Mouse (Mus musculus) adrenal gland, adult 18-20 months (tissue): ENCODE data around the gene Hspa5. TPM values are rescaled to one million over a fixed set of nuclear protein-coding genes. Genes with fewer than 3 reads are reported as not detected.
"Not testable (repeated sequence)": the region's sequence is repeated elsewhere in the genome, so short reads cannot be mapped to it uniquely, and the experiment has no call there.

Experiments
- DNase-seq, 2 experiments: peaks; one replicate each; pipeline ENCODE4 v3.0.0; 2021 to 2022; ENCODE audit warnings: low spot score in 2 of 2
- total RNA-seq, 2 experiments: library from RNA; stranded (reverse); gene quantifications; 1 replicate in 1 of 2; 2 replicates in 1 of 2; pipeline ENCODE4 v1.2.3; 2021

Gene Hspa5
- total RNA-seq, 2 experiments from 2014 or later = 686 to 689 TPM

DNA sequence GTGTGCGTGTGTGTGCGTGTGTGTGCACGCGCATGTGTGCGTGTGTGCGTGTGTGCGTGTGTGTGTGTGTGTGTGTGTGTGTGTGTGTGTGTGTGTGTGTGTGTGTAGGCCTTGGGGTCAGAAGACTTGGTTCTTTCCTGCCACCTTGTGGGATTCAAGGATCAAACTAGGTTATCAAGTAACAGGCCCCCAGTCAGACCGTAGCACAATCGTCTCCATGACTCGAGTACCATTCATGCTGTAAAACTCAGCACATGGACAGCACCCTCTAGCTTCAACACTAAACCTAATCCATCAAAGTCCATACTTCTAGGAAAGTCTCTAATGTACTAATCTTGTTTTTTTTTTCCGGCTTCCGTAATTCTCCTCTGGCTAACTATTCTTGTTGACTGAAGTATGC is 7.0 kb upstream of the Hspa5 start:
- DNase-seq = no peak

GRCm38 (mm10) chr2:34770049-34770448 is 1.7 kb upstream of the Hspa5 start:
- DNase-seq = no peak

DNA sequence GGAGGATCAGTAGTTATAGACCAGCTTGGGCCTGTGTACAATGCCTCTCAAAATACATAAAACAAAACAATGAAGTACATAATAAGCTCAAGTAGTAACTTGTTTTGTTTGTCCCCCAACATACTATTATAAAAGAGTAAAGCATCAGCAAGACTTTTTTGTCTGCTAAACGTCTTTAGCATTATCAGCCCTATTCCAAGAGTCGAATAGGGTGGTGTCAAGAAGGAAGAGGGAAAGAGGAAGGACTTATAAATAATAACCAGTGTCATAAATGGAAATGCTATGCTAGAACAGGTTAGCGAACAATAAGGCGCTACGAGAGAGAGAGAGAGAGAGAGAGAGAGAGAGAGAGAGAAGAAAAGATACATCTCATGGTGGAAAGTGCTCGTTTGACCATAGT is 819 bp upstream of the Hspa5 start:
- no peak for DNase-seq

DNA sequence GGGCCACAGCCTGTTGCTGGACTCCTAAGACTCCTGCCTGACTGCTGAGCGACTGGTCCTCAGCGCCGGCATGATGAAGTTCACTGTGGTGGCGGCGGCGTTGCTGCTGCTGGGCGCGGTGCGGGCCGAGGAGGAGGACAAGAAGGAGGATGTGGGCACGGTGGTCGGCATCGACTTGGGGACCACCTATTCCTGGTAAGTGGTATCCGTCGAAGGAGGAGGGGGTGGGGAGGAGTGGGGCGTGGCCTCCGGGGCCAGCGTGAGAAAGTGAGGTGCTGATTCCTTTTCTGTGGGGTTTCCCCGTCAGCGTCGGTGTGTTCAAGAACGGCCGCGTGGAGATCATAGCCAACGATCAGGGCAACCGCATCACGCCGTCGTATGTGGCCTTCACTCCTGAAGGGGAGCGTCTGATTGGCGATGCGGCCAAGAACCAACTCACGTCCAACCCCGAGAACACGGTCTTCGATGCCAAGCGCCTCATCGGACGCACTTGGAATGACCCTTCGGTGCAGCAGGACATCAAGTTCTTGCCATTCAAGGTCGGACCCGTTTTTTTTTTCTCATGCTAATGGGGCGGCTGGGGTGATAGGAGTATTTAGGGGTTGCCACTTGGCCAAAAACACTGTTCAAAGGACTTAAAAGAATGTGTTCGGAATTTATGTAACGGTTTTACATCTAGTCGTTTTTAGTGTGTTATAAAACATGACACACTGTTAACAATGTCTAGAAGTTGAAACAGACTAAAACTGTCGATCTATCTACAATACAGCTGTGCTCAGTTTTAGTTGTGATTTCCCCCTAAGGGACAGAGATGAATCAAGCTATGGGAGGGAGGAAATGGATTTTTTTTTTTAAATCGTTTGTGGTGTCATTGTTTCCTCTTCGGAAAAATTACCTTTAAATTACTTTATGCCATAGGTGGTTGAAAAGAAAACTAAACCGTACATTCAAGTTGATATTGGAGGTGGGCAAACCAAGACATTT is 774 bp downstream of the Hspa5 start:
- DNase-seq = no peak

- no peak for DNase-seq
Measured at GRCm38 (mm10) chr2:34773673-34774072, 1.9 kb downstream of the Hspa5 start.

GRCm38 (mm10) chr2:34774493-34774892 is 2.7 kb downstream of the Hspa5 start:
- no peak for DNase-seq

- DNase-seq = no peak
Measured at GRCm38 (mm10) chr2:34777237-34777868, 5.6 kb downstream of the Hspa5 start.

DNA sequence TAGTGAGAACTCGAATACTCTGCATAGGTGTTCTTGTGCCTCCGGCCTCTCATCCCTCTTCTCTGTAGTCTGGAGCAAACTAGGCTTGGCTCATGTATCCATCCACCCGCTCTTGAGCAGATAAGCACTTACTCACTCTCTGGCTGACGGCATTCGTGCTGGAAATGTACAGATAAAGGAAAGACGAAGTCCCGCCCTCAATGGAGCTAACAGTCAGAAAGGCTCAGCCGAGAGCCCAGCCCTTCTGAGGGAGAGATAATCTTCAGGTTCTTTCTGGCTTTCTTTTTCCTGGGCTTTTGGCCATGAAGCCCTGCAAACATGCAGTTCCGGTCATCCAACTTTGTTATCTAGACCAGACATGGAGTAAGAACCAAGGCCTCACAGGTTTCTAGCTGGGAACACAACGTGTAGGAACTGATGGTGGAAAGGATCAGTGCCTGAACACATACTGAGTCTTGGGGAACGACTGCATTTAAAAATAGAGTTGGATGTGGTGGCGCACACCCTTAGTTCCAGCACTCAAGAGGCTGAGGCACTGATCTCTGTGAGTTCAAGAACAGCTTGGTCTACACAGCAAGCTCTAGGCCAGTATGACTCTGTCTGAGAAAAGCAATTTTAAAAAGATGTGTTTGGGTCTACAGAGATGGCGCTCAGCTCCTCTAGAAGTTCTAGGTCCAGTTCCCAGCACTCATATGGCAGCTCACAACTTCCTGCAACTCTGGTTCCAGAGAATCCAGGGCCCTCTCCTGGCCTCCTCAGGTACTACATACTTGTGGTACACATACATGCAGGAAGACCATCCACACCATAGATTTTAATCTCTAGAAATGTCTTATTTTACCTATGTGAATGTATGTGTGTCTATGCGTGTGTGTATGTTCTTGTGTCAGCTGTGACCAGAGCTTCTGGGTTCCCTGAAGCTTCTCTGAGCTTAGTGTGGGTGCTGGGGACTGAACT is 11.6 kb downstream of the Hspa5 start:
- DNase-seq = no peak

DNA sequence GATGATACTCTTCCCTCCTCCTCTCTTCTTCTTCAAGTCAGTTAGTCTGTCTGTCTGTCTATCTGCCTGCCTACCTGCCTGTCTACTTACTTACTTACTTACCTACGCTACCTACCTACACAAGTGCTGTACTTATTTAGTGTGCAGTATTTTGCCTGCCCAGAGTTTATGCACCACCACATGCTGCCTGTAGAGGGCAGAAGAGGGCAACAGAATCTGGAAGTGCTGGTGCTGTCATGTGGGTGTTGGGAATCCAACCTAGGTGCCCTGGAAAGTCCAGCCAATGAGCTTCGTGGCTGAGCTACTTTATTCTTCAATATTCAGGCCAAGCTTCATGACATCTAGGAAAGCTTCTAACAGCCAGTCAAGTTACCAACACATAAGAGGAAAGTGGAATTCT is 12.3 kb downstream of the Hspa5 start:
- DNase-seq = peak; percentile 50 to 51

DNA sequence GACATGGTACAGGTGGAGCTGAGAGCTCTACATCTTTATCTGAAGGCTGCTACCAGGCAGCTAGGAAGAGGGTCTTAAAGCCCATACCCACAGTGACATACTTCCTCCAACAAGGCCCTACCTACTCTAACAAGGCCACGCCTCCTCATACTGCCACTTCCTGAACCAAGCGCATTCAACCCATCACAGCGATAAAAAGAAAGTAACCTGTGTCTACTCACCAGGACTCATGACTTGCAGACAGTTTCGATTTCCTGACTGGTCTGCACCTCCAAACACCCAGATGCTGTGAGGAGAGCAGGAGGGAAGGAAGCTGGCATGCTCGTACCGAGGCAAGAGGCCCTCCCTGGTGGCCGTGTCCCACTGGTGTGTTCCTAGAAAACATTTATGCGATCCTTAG is 18.5 kb downstream of the Hspa5 start:
- DNase-seq = no peak

GRCm38 (mm10) chr2:34792543-34792942 is 20.8 kb downstream of the Hspa5 start:
- not testable (repeated sequence) for DNase-seq

GRCm38 (mm10) chr2:34794511-34794910 is 22.7 kb downstream of the Hspa5 start:
- DNase-seq = no peak

- no peak for DNase-seq
Measured at GRCm38 (mm10) chr2:34795426-34795825, 23.7 kb downstream of the Hspa5 start.

- peak; percentile 70 to 80 for DNase-seq
Measured at GRCm38 (mm10) chr2:34799357-34800256, 27.8 kb downstream of the Hspa5 start, which contains the start of gene Rabepk. TSS of gene Rabepk (minus strand) at chr2:34799912.

- DNase-seq = no peak
Measured at GRCm38 (mm10) chr2:34800371-34800770, 28.6 kb downstream of the Hspa5 start.

- peak; percentile 90 to 94 for DNase-seq
Measured at GRCm38 (mm10) chr2:34801516-34802482, 30.0 kb downstream of the Hspa5 start.

GRCm38 (mm10) chr2:34802565-34803245 is 30.9 kb downstream of the Hspa5 start:
- DNase-seq = peak in 1 of 2 experiments; percentile 33

- DNase-seq = no peak
Measured at GRCm38 (mm10) chr2:34803746-34804145, 32.0 kb downstream of the Hspa5 start.
